Mouse (Mus musculus) spleen, postnatal 10 days (tissue): Measurements from ENCODE around the gene Eno1.

Source experiments
- DNase-seq, 2 experiments: peaks; one replicate each; pipeline ENCODE4 v3.0.0; 2021 to 2022; ENCODE audit warnings: low spot score in 2 of 2

The Eno1 gene

GRCm38 (mm10) chr4:150226818-150227688 lies 9.5 kb upstream of the Eno1 start:
- no peak for DNase-seq

- no peak for DNase-seq
Measured at GRCm38 (mm10) chr4:150228581-150229348, 7.8 kb upstream of the Eno1 start.

GRCm38 (mm10) chr4:150229747-150230390 lies 6.7 kb upstream of the Eno1 start:
- DNase-seq, result no peak

GRCm38 (mm10) chr4:150230460-150231407 lies 5.8 kb upstream of the Eno1 start:
- no peak for DNase-seq

- DNase-seq, result no peak
Measured at GRCm38 (mm10) chr4:150231871-150232270, 4.7 kb upstream of the Eno1 start.

- no peak for DNase-seq
Measured at GRCm38 (mm10) chr4:150234599-150235327, 1.8 kb upstream of the Eno1 start.

- no peak for DNase-seq
Measured at GRCm38 (mm10) chr4:150235585-150235984, 936 bp upstream of the Eno1 start.

- no peak for DNase-seq
Measured at GRCm38 (mm10) chr4:150236031-150236430, 490 bp upstream of the Eno1 start.

GRCm38 (mm10) chr4:150237636-150238361 lies 1.3 kb downstream of the Eno1 start:
- peak; percentile 35 for DNase-seq

GRCm38 (mm10) chr4:150238433-150239086 lies 2.0 kb downstream of the Eno1 start:
- DNase-seq, result no peak

GRCm38 (mm10) chr4:150239087-150239480 lies 2.6 kb downstream of the Eno1 start:
- no peak for DNase-seq

GRCm38 (mm10) chr4:150239503-150239902 lies 3.0 kb downstream of the Eno1 start:
- no peak for DNase-seq

- DNase-seq, result peak; percentile 66 to 75
Measured at GRCm38 (mm10) chr4:150239951-150240368, 3.4 kb downstream of the Eno1 start.

- no peak for DNase-seq
Measured at GRCm38 (mm10) chr4:150240381-150240886, 3.9 kb downstream of the Eno1 start.

- DNase-seq, result no peak
Measured at GRCm38 (mm10) chr4:150241708-150242107, 5.2 kb downstream of the Eno1 start.

GRCm38 (mm10) chr4:150242745-150243144 lies 6.2 kb downstream of the Eno1 start:
- no peak for DNase-seq

- DNase-seq, result no peak
Measured at GRCm38 (mm10) chr4:150245876-150246275, 9.4 kb downstream of the Eno1 start.

GRCm38 (mm10) chr4:150248009-150248408 lies 11.5 kb downstream of the Eno1 start:
- peak; percentile 32 to 72 for DNase-seq

- DNase-seq, result no peak
Measured at GRCm38 (mm10) chr4:150248917-150249316, 12.4 kb downstream of the Eno1 start.
